Mouse (Mus musculus) liver, adult 2 months (tissue): ENCODE data around the gene Gtpbp8.

Experiments
- CTCF ChIP-seq: fragments of 200-500 bp; IDR thresholded peaks from 2 replicates; pipeline ENCODE4 v1.5.1; 2011; ENCODE audit warnings: low read depth, low read length, control low read depth
- POLR2A ChIP-seq: fragments of 200-500 bp; IDR thresholded peaks from 2 replicates; pipeline ENCODE4 v1.6.1; 2011; ENCODE audit warnings: low read length, control low read depth; ENCODE audit not compliant: insufficient read depth; ENCODE audit errors: extremely low read depth

- no peak for TF ChIP-seq CTCF
- TF ChIP-seq POLR2A, result no peak
Observed at GRCm38 (mm10) chr16:44794416-44794815, 48.3 kb upstream of the Gtpbp8 start.
